Mouse (Mus musculus) olfactory bulb, adult 2 months (tissue): ENCODE results near the gene Tmem54. TPM values are rescaled to one million over a fixed set of nuclear protein-coding genes. Genes with fewer than 3 reads are reported as not detected.

ENCODE experiments used
- H3K27ac ChIP-seq: fragments of 200-500 bp; 2 replicates; pipeline ENCODE4 v1.5.1; 2012; ENCODE audit warnings: low read depth, low read length; ENCODE audit not compliant: insufficient read depth
- H3K4me1 ChIP-seq: fragments of 200-500 bp; 2 replicates; pipeline ENCODE4 v1.6.1; 2012; ENCODE audit warnings: low read length; ENCODE audit not compliant: control insufficient read depth, insufficient read depth
- H3K4me3 ChIP-seq: fragments of 200-500 bp; 2 replicates; pipeline ENCODE4 v1.5.1; 2012; ENCODE audit warnings: mild to moderate bottlenecking, low read depth, low read length, moderate library complexity; ENCODE audit not compliant: insufficient read depth
- CTCF ChIP-seq: fragments of 200-500 bp; IDR thresholded peaks from 2 replicates; pipeline ENCODE4 v1.5.1; 2012; ENCODE audit warnings: low read depth, mild to moderate bottlenecking, low read length, moderate library complexity; ENCODE audit not compliant: insufficient read depth
- POLR2A ChIP-seq: fragments of 200-500 bp; IDR thresholded peaks from 2 replicates; pipeline ENCODE4 v1.6.1; 2012; ENCODE audit warnings: mild to moderate bottlenecking, low read depth, low read length, moderate library complexity; ENCODE audit not compliant: insufficient read depth
- WGBS: fragments of 180-500 bp; shearing (Covaris S2); methylation state at CpG from one replicate; pipeline ENCODE4 v1.1.7; 2018; 5-methylcytosine and 5-hydroxymethylcytosine counted together
- polyA plus RNA-seq: library from polyadenylated mRNA; stranded (reverse); fragments of >200 nt; gene quantifications from 2 replicates; pipeline ENCODE4 v1.2.4, GENCODE M21; 2012; ENCODE audit warnings: low replicate concordance; ENCODE audit not compliant: missing spikeins, insufficient read depth, insufficient read length

Gene Tmem54
- polyA plus RNA-seq, 1 experiment, result not detected

DNA sequence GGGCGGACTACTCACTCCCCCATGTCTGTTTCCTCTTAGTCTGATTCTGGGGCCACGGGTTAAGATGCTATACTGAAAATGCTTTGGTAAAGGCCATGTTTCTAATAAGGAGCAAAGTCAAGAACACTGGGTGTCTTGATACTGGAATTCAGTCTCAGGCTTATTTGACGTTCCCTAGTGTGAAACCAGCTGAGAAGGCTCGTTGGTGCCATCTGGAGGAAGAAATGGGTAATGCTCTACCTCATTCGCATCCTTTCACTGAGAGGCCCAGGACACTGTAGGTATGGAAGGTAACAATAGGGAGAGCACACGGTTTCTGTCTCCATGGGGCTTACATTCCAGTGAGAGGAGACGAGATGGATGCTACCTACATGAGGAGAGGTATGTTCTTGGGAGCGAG, 19.3 kb upstream of the Tmem54 start:
- no peak for TF ChIP-seq POLR2A
- TF ChIP-seq CTCF, result no peak
- Histone ChIP-seq H3K4me1 (peaks cover 8% of the 10 kb centered on the region), H3K27ac (no peak overlapping the region), H3K4me3 (no peak overlapping the region)
- 32% methylated on average over 8 of the region's 8 CpGs for WGBS

DNA sequence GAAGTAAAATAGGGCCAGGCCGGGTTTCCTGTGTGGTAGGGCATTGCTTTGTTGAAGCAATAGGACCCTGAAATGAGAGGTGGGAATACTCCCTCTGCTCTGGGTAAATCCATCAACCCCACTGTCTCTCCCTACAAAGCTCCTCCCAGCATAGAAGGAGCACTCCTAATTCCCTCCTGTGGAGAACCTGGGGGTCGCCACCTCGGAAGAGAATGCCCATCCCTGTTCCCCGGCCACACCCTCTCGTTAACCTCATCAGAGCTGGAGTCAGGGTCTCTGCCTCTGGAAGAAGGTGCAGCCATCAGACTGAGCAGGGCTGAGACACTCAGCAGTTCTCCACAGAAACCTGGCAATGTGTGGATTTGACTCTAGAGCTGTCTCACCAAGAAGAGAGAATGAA, 17.5 kb upstream of the Tmem54 start:
- H3K4me3 ChIP-seq, result no peak overlapping the region
- H3K4me1 ChIP-seq, result no peaks in the 10 kb centered on the region
- H3K27ac ChIP-seq, result no peak overlapping the region
- TF ChIP-seq CTCF (no peak), POLR2A (no peak)
- 63% methylated on average over 5 of the region's 5 CpGs for WGBS

DNA sequence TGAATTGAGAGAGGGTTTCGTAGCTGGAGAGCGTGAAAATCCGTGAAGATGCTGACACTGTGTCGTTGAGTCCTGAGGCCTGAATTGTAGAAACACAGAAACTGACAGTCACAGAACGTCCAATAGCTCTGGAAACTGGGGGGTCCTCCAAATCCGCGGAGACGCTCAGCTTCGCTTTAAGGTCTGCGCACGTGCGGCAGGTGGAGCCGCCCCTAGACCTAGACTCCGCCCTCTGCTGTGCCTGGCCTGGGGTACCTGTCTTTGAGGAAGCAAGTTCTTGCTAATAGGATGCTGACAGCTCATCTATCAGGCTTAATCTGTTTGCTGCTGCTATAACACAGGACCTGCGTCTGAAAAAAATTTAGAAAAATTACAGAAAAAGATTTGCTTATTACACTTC, 10.1 kb upstream of the Tmem54 start:
- TF ChIP-seq CTCF (no peak), POLR2A (no peak)
- Histone ChIP-seq H3K27ac (no peak overlapping the region), H3K4me3 (no peak overlapping the region), H3K4me1 (no peaks in the 10 kb centered on the region; the same call in 1 of the 2 replicates)
- WGBS, result 47% methylated on average over 15 of the region's 15 CpGs

DNA sequence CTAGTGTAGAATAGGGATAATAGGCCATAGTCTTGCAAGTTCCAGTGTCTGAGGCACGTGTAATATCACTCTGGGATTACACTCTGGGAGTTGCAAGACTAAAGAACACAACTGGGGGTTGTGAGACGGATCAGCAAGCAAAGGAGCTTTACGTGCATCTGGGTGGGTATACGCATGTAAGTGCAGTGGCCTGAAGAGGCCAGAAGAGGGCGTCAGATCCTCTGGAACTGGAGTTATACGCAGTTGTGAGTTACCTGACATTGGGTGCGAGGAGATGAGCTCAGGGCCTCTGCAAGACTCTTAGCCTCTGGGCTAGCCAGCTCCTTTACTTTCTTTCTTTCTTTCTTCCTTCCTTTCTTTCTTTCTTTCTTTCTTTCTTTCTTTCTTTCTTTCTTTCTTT, 8.3 kb upstream of the Tmem54 start:
- Histone ChIP-seq H3K4me3 (no peak overlapping the region), H3K4me1 (no peaks in the 10 kb centered on the region; the same call in 1 of the 2 replicates), H3K27ac (no peak overlapping the region)
- no peak for TF ChIP-seq POLR2A
- 80% methylated on average over 7 of the region's 7 CpGs for WGBS

DNA sequence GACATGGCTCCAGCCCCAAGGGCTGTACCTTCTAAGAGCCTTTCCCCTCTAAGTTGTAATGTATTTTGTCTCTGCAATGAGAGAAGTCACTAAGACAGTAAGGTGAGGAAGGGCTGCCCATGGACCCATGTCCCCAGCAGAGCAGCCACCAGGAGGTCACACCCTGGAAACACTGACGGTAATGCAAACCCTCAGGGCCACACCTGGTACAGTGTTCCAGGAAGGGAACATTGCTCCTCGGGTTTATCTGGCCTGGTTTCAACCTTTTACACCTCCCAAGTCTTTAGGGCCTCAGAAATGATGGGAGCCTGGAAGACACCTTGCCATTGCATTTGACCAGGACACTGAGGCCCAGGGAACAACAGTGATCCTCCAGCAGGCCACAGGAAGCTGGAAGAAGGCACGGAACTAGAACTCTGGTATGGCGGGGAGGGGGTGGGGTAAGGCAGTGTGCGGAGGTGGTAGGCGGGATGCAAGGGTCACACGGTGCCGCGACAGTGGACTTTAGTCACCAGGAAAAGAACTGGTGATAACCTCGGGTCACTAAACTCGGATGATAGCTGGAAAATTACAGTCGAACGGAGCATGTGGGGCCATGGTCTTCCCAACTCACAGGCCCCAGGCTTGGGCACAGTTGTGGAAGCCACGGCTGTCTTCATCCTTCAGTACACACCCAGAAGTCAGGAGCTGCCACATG, 3.1 kb upstream of the Tmem54 start:
- H3K4me3 ChIP-seq, result no peak overlapping the region
- peaks cover 6% of the 10 kb centered on the region for H3K4me1 ChIP-seq
- no peak overlapping the region for H3K27ac ChIP-seq
- no peak for TF ChIP-seq POLR2A
- TF ChIP-seq CTCF, result no peak
- whole genome bisulfite sequencing, result 90% methylated on average over 14 of the region's 14 CpGs

DNA sequence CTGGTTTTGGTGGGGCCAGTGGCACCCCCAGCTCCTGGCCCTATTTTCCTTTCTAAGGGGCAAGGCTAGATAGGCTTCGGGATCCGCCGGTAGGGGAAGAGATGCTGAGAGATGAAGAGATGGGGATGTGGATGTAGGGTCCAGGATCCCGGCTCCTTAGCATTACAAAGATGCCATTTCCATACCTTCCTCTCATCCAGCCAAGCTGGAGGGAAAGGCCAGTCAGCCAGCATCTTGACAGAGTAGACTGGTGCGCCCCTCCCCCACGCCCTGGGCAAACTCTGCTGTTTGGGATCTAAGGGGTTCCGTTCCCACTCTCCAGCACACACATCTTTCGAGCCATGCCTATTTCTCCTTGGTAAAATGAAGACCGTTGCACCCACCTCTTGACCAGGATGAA, 725 bp downstream of the Tmem54 start:
- TF ChIP-seq CTCF (no peak), POLR2A (no peak)
- Histone ChIP-seq H3K4me3 (no peak overlapping the region), H3K27ac (no peak overlapping the region), H3K4me1 (peaks cover 9% of the 10 kb centered on the region)
- WGBS, result 61% methylated on average over 9 of the region's 9 CpGs

DNA sequence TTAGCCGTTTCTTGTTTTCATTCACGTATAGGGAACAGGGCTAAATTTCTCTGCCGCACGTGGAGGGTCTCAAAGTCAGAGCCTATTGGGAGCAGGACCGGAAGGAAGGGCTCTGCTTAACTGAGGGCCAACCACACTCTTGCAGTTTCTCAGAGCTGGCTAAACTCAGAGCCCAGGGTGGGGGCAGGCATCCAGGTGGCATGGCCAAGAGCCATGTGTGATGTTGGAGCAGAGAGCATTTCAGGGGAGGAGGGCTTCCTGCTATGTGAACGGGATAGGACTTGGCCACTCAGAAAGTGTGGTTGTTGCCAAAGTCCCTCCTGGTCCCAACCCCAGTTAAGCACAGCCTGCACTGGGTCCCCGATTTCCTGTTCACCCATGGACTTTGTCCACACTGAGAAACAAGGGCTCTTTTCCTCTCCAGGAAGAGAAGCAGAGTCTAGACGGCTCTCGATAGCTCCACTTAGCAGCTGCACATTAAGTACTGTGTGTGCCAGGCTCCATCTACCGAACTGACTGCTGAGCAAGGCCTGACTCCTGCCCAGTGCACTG, 2.1 kb downstream of the Tmem54 start:
- 64% methylated on average over 10 of the region's 10 CpGs for WGBS
- Histone ChIP-seq H3K27ac (no peak overlapping the region), H3K4me1 (peaks cover 12% of the 10 kb centered on the region), H3K4me3 (no peak overlapping the region)
- no peak for TF ChIP-seq CTCF
- no peak for TF ChIP-seq POLR2A

DNA sequence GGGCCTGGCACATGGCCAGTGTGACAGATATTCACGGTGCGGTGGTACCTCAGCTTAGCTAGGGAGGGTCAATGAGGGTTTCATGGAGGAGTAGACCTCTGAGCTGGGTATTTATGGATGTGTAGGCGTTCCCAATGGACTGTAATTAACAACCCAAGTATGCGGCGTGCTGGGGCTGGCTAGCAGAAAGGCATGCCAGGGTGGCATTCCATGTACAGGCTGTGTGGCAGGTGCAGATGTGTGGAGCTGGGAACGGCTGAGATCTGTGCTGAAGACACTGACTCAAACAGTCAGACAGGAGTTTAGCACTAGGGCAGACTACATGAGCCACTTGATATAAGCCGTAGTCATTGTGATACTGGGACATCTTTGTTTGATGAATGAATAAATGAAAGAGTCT, 3.3 kb downstream of the Tmem54 start:
- H3K4me1 ChIP-seq, result peaks cover 23% of the 10 kb centered on the region
- H3K4me3 ChIP-seq, result no peak overlapping the region
- H3K27ac ChIP-seq, result no peak overlapping the region
- no peak for TF ChIP-seq CTCF
- no peak for TF ChIP-seq POLR2A
- WGBS, result 42% methylated on average over 7 of the region's 7 CpGs

DNA sequence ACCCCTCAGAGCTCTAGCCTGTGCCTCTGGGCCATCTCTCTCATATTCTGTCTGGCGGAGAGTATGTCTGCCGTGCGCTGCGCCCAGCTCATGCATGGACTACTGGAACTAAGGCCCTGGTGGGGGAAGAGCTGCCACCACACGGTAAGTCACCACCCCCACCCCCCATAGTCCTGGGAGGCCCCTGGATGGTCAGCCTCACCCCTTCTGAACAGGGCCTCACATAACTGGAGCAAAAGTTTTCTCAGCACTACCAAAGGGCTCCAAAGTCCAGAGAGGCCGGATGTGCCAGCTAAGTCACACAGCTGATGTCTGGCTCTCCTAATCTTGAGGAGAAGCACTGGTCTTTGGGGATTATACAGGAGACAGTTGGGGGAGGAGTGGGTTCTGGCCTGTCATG, 5.5 kb downstream of the Tmem54 start:
- no peak for TF ChIP-seq CTCF
- TF ChIP-seq POLR2A, result no peak

More for the DNA sequence above, 5.5 kb downstream of the Tmem54 start:
- 92% methylated on average over 6 of the region's 6 CpGs for WGBS
- Histone ChIP-seq H3K4me3 (no peak overlapping the region), H3K4me1 (peaks cover 22% of the 10 kb centered on the region), H3K27ac (no peak overlapping the region)
